Mouse (Mus musculus) lung, adult 2 months (tissue): ENCODE results near the gene Slc15a5.

Experiments used
- CTCF ChIP-seq: fragments of 200-500 bp; IDR thresholded peaks from 2 replicates; pipeline ENCODE4 v1.5.1; 2011; ENCODE audit warnings: mild to moderate bottlenecking, low read length, control low read depth; ENCODE audit not compliant: insufficient read depth
- POLR2A ChIP-seq: fragments of 200-500 bp; IDR thresholded peaks from 2 replicates; pipeline ENCODE4 v1.6.1; 2011; ENCODE audit warnings: low read depth, mild to moderate bottlenecking, control low read depth, low read length, borderline replicate concordance; ENCODE audit errors: extremely low read depth

DNA sequence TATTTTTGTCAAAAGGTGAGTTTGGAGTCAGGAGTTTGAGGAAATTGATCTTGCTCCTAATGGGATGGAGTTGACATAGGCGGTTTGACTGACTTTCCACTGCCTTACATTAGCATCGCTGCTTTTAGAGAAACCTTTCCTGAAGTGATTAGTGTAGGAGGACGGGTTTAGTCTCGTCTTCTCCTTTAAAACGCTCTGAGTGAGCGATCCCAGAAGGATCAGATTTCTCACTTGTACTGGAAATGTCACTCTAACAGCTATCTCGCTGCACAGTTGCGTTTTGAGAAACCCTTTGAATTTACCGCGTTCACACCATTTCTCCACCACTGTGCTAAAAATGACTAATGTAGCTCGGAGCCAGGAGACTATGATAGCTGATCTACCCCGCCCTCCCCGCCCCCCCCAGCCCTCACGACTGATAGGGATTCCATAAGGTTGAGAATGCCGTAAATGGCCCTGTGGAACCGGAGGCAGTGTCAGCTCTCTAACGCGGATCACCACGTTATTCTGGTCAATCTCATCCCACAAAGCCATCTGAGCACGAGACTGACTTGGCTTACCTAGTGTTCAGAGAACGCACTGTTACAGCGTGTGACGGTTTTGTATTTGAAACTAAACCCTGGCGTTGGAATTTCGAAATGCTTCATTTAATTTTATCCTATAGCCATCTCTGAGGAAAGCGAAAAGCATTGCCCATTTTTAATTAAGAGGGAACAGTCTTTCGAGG is 73.0 kb downstream of the Slc15a5 start:
- TF ChIP-seq CTCF (no peak), POLR2A (no peak)
